Comparison of ENCODE assay signal across 7 mouse cellular contexts in the genomic region with DNA sequence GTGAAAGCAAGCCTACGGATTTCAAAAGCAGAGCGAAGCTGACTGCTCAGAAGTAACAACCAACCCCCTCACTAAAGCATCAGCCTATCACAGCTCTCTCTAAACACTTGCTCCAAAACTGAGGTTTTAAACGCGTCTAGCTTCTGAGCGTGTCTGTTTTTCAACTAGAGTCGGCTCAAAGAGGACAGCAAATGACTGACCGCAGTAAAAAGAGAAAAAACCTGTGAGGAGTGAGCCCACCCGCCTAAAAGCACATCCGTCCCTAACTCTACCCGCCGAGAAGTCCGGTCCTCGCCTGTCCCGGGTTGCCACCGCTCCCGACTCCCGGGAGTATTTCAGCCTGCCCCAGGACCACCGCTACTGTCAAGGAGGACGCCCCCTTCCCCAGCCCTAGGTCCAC. TPM values are rescaled to one million over a fixed set of nuclear protein-coding genes. Genes with fewer than 3 reads are reported as not detected.
DNase-seq lines count a peak whose midpoint lies in the region; ATAC-seq and TF ChIP-seq lines count a peak whose summit lies in the region.

No protein-coding gene starts in this region.

- under 1% methylated on average over 19 of the region's 19 CpGs for WGBS in intestine, postnatal 0 days
- under 1% methylated on average over 19 of the region's 19 CpGs for WGBS in neural tube, embryonic 14.5 days

- 0 out of 2 replicates have a peak, but pooled peaks cover 3% of the 10 kb centered on the region for H3K4me1 ChIP-seq in intestine, postnatal 0 days (replicated peaks; ENCODE audit: control insufficient read depth, insufficient read depth, low read length)
- no peaks in the 10 kb centered on the region for H3K4me1 ChIP-seq in neural tube, embryonic 14.5 days (ENCODE audit: control insufficient read depth, insufficient read depth, low read length)

- DNase-seq in left cerebral cortex, postnatal 14 days (ENCODE audit: low spot score in 2 of 2), result peak; percentile 43
- no peak for DNase-seq in left cerebral cortex, adult 11 months (ENCODE audit: low spot score)
- DNase-seq in Muller cell, postnatal 12 days (ENCODE audit: inconsistent ontology term), result peak; percentile 76
- peak; percentile 22 for DNase-seq in embryo, embryonic 11.5 days (ENCODE audit: low read depth, low spot score)
- DNase-seq in adrenal gland, postnatal 25 days, result no peak

- no peak for TF ChIP-seq CTCF in intestine, postnatal 0 days (IDR thresholded peaks at IDR 0.05; ENCODE audit: low read depth)

- peak overlapping the region; percentile 49 for H3K9ac ChIP-seq in intestine, postnatal 0 days (ENCODE audit: low read depth, low read length)
- H3K9ac ChIP-seq in neural tube, embryonic 14.5 days (replicated peaks; ENCODE audit: low read depth, low read length), result peak overlapping the region; percentile 74

- no peaks in the 10 kb centered on the region for H3K36me3 ChIP-seq in intestine, postnatal 0 days (ENCODE audit: control insufficient read depth, insufficient read depth)
- H3K36me3 ChIP-seq in neural tube, embryonic 14.5 days (ENCODE audit: control insufficient read depth, insufficient read depth, low read length), result no peaks in the 10 kb centered on the region

- no peak overlapping the region for H3K27ac ChIP-seq in intestine, postnatal 0 days (ENCODE audit: low read depth, low read length)
- peak overlapping the region; percentile 67 for H3K27ac ChIP-seq in neural tube, embryonic 14.5 days (ENCODE audit: low read depth, low read length)

- H3K27me3 ChIP-seq in intestine, postnatal 0 days (replicated peaks; ENCODE audit: control insufficient read depth, insufficient read depth, low read length), result no peaks in the 10 kb centered on the region
- no peaks in the 10 kb centered on the region for H3K27me3 ChIP-seq in neural tube, embryonic 14.5 days (ENCODE audit: control insufficient read depth, insufficient read depth, low read length)

- intact Hi-C loops in left cerebral cortex, postnatal 14 days (cut with DNase I), result no loop called here

- H3K4me2 ChIP-seq in intestine, postnatal 0 days (replicated peaks; ENCODE audit: low read depth), result peak overlapping the region; percentile 99
- H3K4me2 ChIP-seq in neural tube, embryonic 14.5 days (ENCODE audit: low read depth, low read length), result peak overlapping the region; percentile 84

- no peak for ATAC-seq in intestine, postnatal 0 days
- ATAC-seq in neural tube, embryonic 14.5 days (ENCODE audit: low read depth), result peak; percentile 57

- H3K9me3 ChIP-seq in intestine, postnatal 0 days (ENCODE audit: control insufficient read depth), result no peaks in the 10 kb centered on the region
- no peaks in the 10 kb centered on the region for H3K9me3 ChIP-seq in neural tube, embryonic 14.5 days (ENCODE audit: control insufficient read depth, low read length)

- peak overlapping the region; percentile 65 for H3K4me3 ChIP-seq in intestine, postnatal 0 days (ENCODE audit: low read depth, low read length)
- H3K4me3 ChIP-seq in neural tube, embryonic 14.5 days (ENCODE audit: low read depth, low read length), result peak overlapping the region; percentile 70

RNA-seq across cellular contexts. Expression of a gene that starts 0.6 kb away (rescaled TPM):
- 1 to 10 TPM; 8.3 to 8.8 TPM for total RNA-seq in left cerebral cortex, postnatal 14 days (2021)
- polyA plus RNA-seq in intestine, postnatal 0 days (2015; fragmentation: Nextera tagmentation; extraction: Ambion mirVana), result 1.6 and 2.2 TPM in 2 replicates
- polyA plus RNA-seq in neural tube, embryonic 14.5 days (2014; fragmentation: Nextera tagmentation; extraction: Ambion mirVana), result 10.0 and 12.1 TPM in 2 replicates
- 2.1 and 3.8 TPM in 2 replicates for total RNA-seq in adrenal gland, postnatal 25 days (2021)

RNA-seq across cellular contexts. Expression of a gene that starts 8.5 kb away (rescaled TPM):
- not detected for total RNA-seq in left cerebral cortex, postnatal 14 days (2021)
- polyA plus RNA-seq in intestine, postnatal 0 days (2015; fragmentation: Nextera tagmentation; extraction: Ambion mirVana), result not detected in 2 replicates
- not detected in 2 replicates for polyA plus RNA-seq in neural tube, embryonic 14.5 days (2014; fragmentation: Nextera tagmentation; extraction: Ambion mirVana)
- not detected in 2 replicates for total RNA-seq in adrenal gland, postnatal 25 days (2021)

RNA-seq across cellular contexts. Expression of a gene that starts 47.2 kb away (rescaled TPM):
- 10 to 100 TPM; 67.5 to 70.2 TPM for total RNA-seq in left cerebral cortex, postnatal 14 days (2021)
- polyA plus RNA-seq in intestine, postnatal 0 days (2015; fragmentation: Nextera tagmentation; extraction: Ambion mirVana), result 4.1 and 5.4 TPM in 2 replicates
- 24.7 and 30.2 TPM in 2 replicates for polyA plus RNA-seq in neural tube, embryonic 14.5 days (2014; fragmentation: Nextera tagmentation; extraction: Ambion mirVana)
- 4.3 and 5.6 TPM in 2 replicates for total RNA-seq in adrenal gland, postnatal 25 days (2021)

Comparison
In these comparisons a context has a peak if more than half of its experiments do, and no peak if none do; other contexts are left out.
1. DNase-seq: peak in left cerebral cortex, postnatal 14 days (2 of 2), Muller cell, postnatal 12 days (single experiment) and embryo, embryonic 11.5 days (single experiment); none in left cerebral cortex, adult 11 months (single experiment) and adrenal gland, postnatal 25 days (single experiment).
2. RNA of a gene that starts 47.2 kb away (total RNA-seq): 67.5 to 70.2 TPM in left cerebral cortex, postnatal 14 days; 4.3 to 5.6 TPM in adrenal gland, postnatal 25 days; every median in the first group is over 10 times any median in the second.